Mouse (Mus musculus): ENCODE data around the gene Ptms.

DNA sequence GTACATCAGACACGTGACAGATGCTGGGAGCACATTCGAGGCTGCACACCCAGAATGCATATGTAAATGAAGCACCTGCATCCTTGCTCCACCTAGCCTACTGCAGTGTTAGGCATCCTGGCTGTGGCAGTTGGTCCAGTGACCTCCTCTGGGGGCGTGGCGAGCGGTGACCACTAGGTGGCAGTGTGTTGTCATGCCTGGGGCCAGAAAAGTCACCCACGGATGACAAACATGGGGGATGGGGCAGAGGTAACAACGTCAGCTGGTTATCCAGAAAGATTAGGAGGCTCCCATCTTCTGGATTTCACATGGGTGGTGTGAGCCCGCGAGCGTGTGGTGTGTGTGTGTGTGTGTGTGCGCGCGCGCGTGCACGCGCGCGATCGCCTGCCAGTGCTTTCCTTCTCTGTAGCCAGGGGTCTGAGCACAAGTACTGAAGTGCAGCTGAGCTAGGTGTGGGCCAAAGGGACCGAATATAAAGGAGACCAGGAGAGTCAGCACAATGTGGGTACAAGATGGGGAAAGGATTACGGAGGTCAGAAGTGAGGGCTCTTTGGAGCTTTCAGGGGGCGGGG, 16.2 kb downstream of the Ptms start:
- TF ChIP-seq CTCF (conservative IDR thresholded peaks at IDR 0.05; ENCODE audit: low read length) (peak; percentile 91), POU5F1 (IDR thresholded peaks at IDR 0.05; ENCODE audit: borderline replicate concordance, low read length) (no peak)

Measured in E14TG2a.4 (cell line).